Mouse (Mus musculus) stomach, postnatal 0 days (tissue): ENCODE data around the gene Uprt. TPM values are rescaled to one million over a fixed set of nuclear protein-coding genes. Genes with fewer than 3 reads are reported as not detected.

ENCODE experiments used
- ATAC-seq: fragments of 200-750 bp; cut with Nextera tagmentation; 2 replicates; pipeline ENCODE4 v1.8.0; 2017; ENCODE audit not compliant: low FRiP score, low TSS enrichment
- DNase-seq: peaks from one replicate; pipeline ENCODE4 v3.0.0-alpha.2; 2016; ENCODE audit warnings: low spot score
- H3K27ac ChIP-seq: fragments of 300-500 bp; sonication (generic); replicated peaks from 2 replicates; pipeline ENCODE4 v1.5.1; 2014; ENCODE audit warnings: mild to moderate bottlenecking, control low read depth
- H3K27me3 ChIP-seq: fragments of 300-500 bp; sonication (generic); 2 replicates; pipeline ENCODE4 v1.6.1; 2014; ENCODE audit warnings: low read length; ENCODE audit not compliant: control insufficient read depth, insufficient read depth
- H3K36me3 ChIP-seq: fragments of 300-500 bp; sonication (generic); 2 replicates; pipeline ENCODE4 v1.6.1; 2014; ENCODE audit warnings: low read length, mixed read lengths; ENCODE audit not compliant: control insufficient read depth, insufficient read depth
- H3K4me1 ChIP-seq: fragments of 300-500 bp; sonication (generic); replicated peaks from 2 replicates; pipeline ENCODE4 v1.6.1; 2014; ENCODE audit warnings: antibody characterized with exemption; ENCODE audit not compliant: control insufficient read depth, insufficient read depth
- H3K4me2 ChIP-seq: fragments of 300-500 bp; sonication (generic); replicated peaks from 2 replicates; pipeline ENCODE4 v1.6.1; 2014; ENCODE audit warnings: low read depth, mild to moderate bottlenecking, control low read depth, moderate library complexity
- H3K4me3 ChIP-seq: fragments of 300-500 bp; sonication (generic); 2 replicates; pipeline ENCODE4 v1.5.1; 2014; ENCODE audit warnings: low read depth, low read length, control low read depth
- H3K9ac ChIP-seq: fragments of 300-500 bp; sonication (generic); 2 replicates; pipeline ENCODE4 v1.6.1; 2014; ENCODE audit warnings: mild to moderate bottlenecking, low read length, control low read depth, mixed read lengths
- H3K9me3 ChIP-seq: fragments of 300-500 bp; sonication (generic); 2 replicates; pipeline ENCODE4 v1.6.1; 2016; ENCODE audit warnings: low read length; ENCODE audit not compliant: control insufficient read depth
- CTCF ChIP-seq: IDR thresholded peaks from 2 replicates; pipeline ENCODE4 v1.5.1; 2016; ENCODE audit warnings: antibody characterized with exemption, low read depth, mild to moderate bottlenecking, moderate library complexity
- EP300 ChIP-seq: optimal IDR thresholded peaks from 2 replicates; pipeline ENCODE3; 2016; ENCODE audit warnings: antibody characterized with exemption
- WGBS: fragments of 180-500 bp; shearing (Covaris S2); extraction: QIAGEN DNeasy Blood & Tissue Kit; methylation state at CpG from one replicate; pipeline ENCODE4 v1.1.7; 2014; 5-methylcytosine and 5-hydroxymethylcytosine counted together
- polyA plus RNA-seq: library from polyadenylated mRNA; unstranded; fragments of >200 nt; fragmentation: Nextera tagmentation; extraction: Ambion mirVana; gene quantifications from 2 replicates; pipeline ENCODE4 v1.2.1, GENCODE M21; 2015

Uprt gene
- polyA plus RNA-seq, 1 experiment from 2014 or later = 0.57 TPM

- no peak for ATAC-seq
- no peak overlapping the region for H3K27ac ChIP-seq
- no peak for DNase-seq
- no peak overlapping the region for H3K9ac ChIP-seq
- H3K4me1 ChIP-seq = no peaks in the 10 kb centered on the region
- no peak overlapping the region for H3K4me2 ChIP-seq
- H3K4me3 ChIP-seq = no peak overlapping the region
- WGBS = 85% methylated on average over 4 of the region's 4 CpGs
- no peaks in the 10 kb centered on the region for H3K36me3 ChIP-seq
- TF ChIP-seq CTCF = no peak
- no peak for TF ChIP-seq EP300
- H3K27me3 ChIP-seq = no peaks in the 10 kb centered on the region
- H3K9me3 ChIP-seq = no peaks in the 10 kb centered on the region
Measured at GRCm38 (mm10) chrX:104542635-104543034, 60.0 kb downstream of the Uprt start.

GRCm38 (mm10) chrX:104543919-104544595 is 61.4 kb downstream of the Uprt start:
- 68% methylated on average over 4 of the region's 4 CpGs for WGBS
- H3K4me3 ChIP-seq = no peak overlapping the region
- no peaks in the 10 kb centered on the region for H3K9me3 ChIP-seq
- no peak overlapping the region for H3K9ac ChIP-seq
- H3K36me3 ChIP-seq = no peaks in the 10 kb centered on the region
- H3K27me3 ChIP-seq = no peaks in the 10 kb centered on the region
- no peak for DNase-seq
- H3K4me2 ChIP-seq = no peak overlapping the region
- no peaks in the 10 kb centered on the region for H3K4me1 ChIP-seq
- no peak overlapping the region for H3K27ac ChIP-seq
- TF ChIP-seq EP300 (no peak), CTCF (no peak)
- ATAC-seq = no peak

- TF ChIP-seq EP300 (no peak), CTCF (no peak)
- Histone ChIP-seq H3K27ac (no peak overlapping the region), H3K4me2 (no peak overlapping the region), H3K4me3 (no peak overlapping the region), H3K4me1 (no peaks in the 10 kb centered on the region), H3K9me3 (no peaks in the 10 kb centered on the region), H3K9ac (no peak overlapping the region), H3K27me3 (no peaks in the 10 kb centered on the region), H3K36me3 (no peaks in the 10 kb centered on the region)
- no peak for DNase-seq
- ATAC-seq = no peak
- 85% methylated on average over 1 of the region's 1 CpGs for WGBS
Measured at GRCm38 (mm10) chrX:104545283-104545682, 62.7 kb downstream of the Uprt start.

Other genes starting within 250 kb of the Uprt start
- gene Abcb7, start 69.0 kb upstream of the Uprt start, polyA plus RNA-seq = 3.1 and 3.2 TPM in 2 replicates
- 2.2 and 2.3 TPM in 2 replicates for gene Zdhhc15, start 188.2 kb downstream of the Uprt start, polyA plus RNA-seq